Mouse (Mus musculus) spleen, adult 2 months (tissue): ENCODE data around the gene Zfp408.

Experiments
- CTCF ChIP-seq: fragments of 200-500 bp; IDR thresholded peaks from 2 replicates; pipeline ENCODE4 v1.5.1; 2011; ENCODE audit warnings: mild to moderate bottlenecking, inconsistent platforms; ENCODE audit not compliant: insufficient read depth, insufficient read length, insufficient replicate concordance; ENCODE audit errors: extremely low read depth
- POLR2A ChIP-seq: fragments of 200-500 bp; IDR thresholded peaks from 2 replicates; pipeline ENCODE4 v1.6.1; 2011; ENCODE audit warnings: low read depth, low read length, inconsistent platforms

DNA sequence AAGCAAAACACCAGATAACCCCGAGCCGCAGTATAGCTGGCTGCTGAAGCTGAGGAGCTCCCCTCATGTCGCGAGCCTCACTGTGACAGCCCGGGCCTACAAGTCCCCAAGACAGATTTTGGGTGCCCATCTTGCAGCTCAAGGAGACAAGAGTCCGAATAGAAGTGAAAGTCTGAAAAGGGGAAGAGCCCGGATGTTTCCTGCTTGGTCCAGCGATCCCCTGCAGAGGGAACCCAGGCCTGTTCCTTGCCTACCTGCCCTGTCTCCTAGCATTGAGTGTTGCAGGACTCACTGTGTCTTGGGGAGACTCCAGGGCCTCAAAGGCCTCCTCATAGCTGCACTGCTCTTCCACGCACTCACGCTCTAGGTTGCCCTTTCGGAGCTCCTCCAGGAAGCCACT is 14.1 kb downstream of the Zfp408 start:
- TF ChIP-seq CTCF (no peak), POLR2A (no peak)
